Mouse (Mus musculus): ENCODE measurements around the gene Coro2b. TPM values are rescaled to one million over a fixed set of nuclear protein-coding genes. Genes with fewer than 3 reads are reported as not detected.
A peak's percentile ranks its signal among the peaks of the same experiment; 100 is the strongest.

Gene Coro2b
- 10 to 100 TPM; 10.6 to 12.4 TPM for total RNA-seq (2021)
- long read RNA-seq, experiment 1, partial matches to known transcripts: 2 of 5 reads
- long read RNA-seq, experiment 1, other reads (novel, unspliced or antisense): 1 of 5 reads
- long read RNA-seq, experiment 2: 0 reads

GRCm38 (mm10) chr9:62536655-62537631 is at the start of gene Coro2b:
Coro2b (minus strand) TSS chr9:62537044.
- DNase-seq: peak; percentile 73

- no peak for DNase-seq
These were observed 40.7 kb upstream of the Coro2b start for GRCm38 (mm10) chr9:62577558-62577957.

- DNase-seq: peak; percentile 48
These were observed 32.3 kb upstream of the Coro2b start for GRCm38 (mm10) chr9:62569121-62569520.

- no peak for DNase-seq
These were observed 31.0 kb upstream of the Coro2b start for GRCm38 (mm10) chr9:62567818-62568217.

- DNase-seq: peak; percentile 1
These were observed 25.4 kb upstream of the Coro2b start for GRCm38 (mm10) chr9:62562236-62562635.

- no peak for DNase-seq
These were observed 23.6 kb upstream of the Coro2b start for GRCm38 (mm10) chr9:62560432-62560831.

- peak; percentile 73 for DNase-seq
These were observed 23.2 kb upstream of the Coro2b start for GRCm38 (mm10) chr9:62560006-62560405.

GRCm38 (mm10) chr9:62559446-62559845 is 22.6 kb upstream of the Coro2b start:
- peak; percentile 1 for DNase-seq

GRCm38 (mm10) chr9:62558058-62558457 is 21.2 kb upstream of the Coro2b start:
- peak; percentile 3 for DNase-seq

- peak; percentile 1 for DNase-seq
These were observed 19.9 kb upstream of the Coro2b start for GRCm38 (mm10) chr9:62556748-62557147.

GRCm38 (mm10) chr9:62555258-62555856 is 18.5 kb upstream of the Coro2b start:
- no peak for DNase-seq

- DNase-seq: no peak
These were observed 17.8 kb upstream of the Coro2b start for GRCm38 (mm10) chr9:62554606-62555005.

- peak; percentile 83 for DNase-seq
These were observed 16.6 kb upstream of the Coro2b start for GRCm38 (mm10) chr9:62553366-62553940.

- DNase-seq: no peak
These were observed 14.7 kb upstream of the Coro2b start for GRCm38 (mm10) chr9:62551531-62551930.

- peak; percentile 51 for DNase-seq
These were observed 13.8 kb upstream of the Coro2b start for GRCm38 (mm10) chr9:62550661-62551093.

GRCm38 (mm10) chr9:62549809-62550208 is 13.0 kb upstream of the Coro2b start:
- peak; percentile 87 for DNase-seq

- DNase-seq: no peak
These were observed 10.6 kb upstream of the Coro2b start for GRCm38 (mm10) chr9:62547476-62547875.

- DNase-seq: no peak
These were observed 8.0 kb upstream of the Coro2b start for GRCm38 (mm10) chr9:62544856-62545255.

GRCm38 (mm10) chr9:62543878-62544277 is 7.0 kb upstream of the Coro2b start:
- DNase-seq: no peak

- no peak for DNase-seq
These were observed 4.8 kb upstream of the Coro2b start for GRCm38 (mm10) chr9:62541606-62542005.

- peak; percentile 75 for DNase-seq
These were observed 4.3 kb upstream of the Coro2b start for GRCm38 (mm10) chr9:62541182-62541581.

GRCm38 (mm10) chr9:62540736-62541135 is 3.9 kb upstream of the Coro2b start:
- DNase-seq: peak; percentile 57

- DNase-seq: no peak
These were observed 3.3 kb upstream of the Coro2b start for GRCm38 (mm10) chr9:62540166-62540565.

Measured in gastrocnemius, postnatal 10 days (tissue).